ENCODE assay signal across 7 mouse cellular contexts in genomic region chr8:80814087-80814791, GRCm38 (mm10).
DNase-seq lines count a peak whose midpoint lies in the region; ATAC-seq lines count a peak whose summit lies in the region.

No protein-coding gene starts in this region.

- no peaks in the 10 kb centered on the region for H3K9me3 ChIP-seq in lung, embryonic 16.5 days (ENCODE audit: control insufficient read depth, low read length)

- H3K27ac ChIP-seq in lung, embryonic 16.5 days (ENCODE audit: low read length) = no peak overlapping the region

- no peak overlapping the region for H3K4me3 ChIP-seq in lung, embryonic 16.5 days (ENCODE audit: low read length)

- 0 out of 2 replicates have a peak, but pooled peaks cover 2% of the 10 kb centered on the region for H3K36me3 ChIP-seq in lung, embryonic 16.5 days (ENCODE audit: control insufficient read depth, insufficient read depth, low read length)

- intact Hi-C loops in left cerebral cortex, postnatal 4 days (cut with DNase I) = no loop called here

- H3K4me2 ChIP-seq in lung, embryonic 16.5 days (ENCODE audit: low read depth, low read length) = no peak overlapping the region

- DNase-seq in retina, postnatal 1 day = peak; percentile 34
- no peak for DNase-seq in retina, embryonic 14.5 days (ENCODE audit: low spot score)
- DNase-seq in heart, adult 9 months (ENCODE audit: low spot score in 2 of 2) = peak; percentile 66 to 81
- no peak for DNase-seq in left cerebral cortex, postnatal 4 days
- no peak for DNase-seq in layer of hippocampus, postnatal 10 days (ENCODE audit: low spot score in 2 of 2)
- no peak for DNase-seq in kidney, adult 9 months

- H3K27me3 ChIP-seq in lung, embryonic 16.5 days (ENCODE audit: control insufficient read depth, insufficient read depth, low read depth, low read length) = no peaks in the 10 kb centered on the region

- peak; percentile 75 for ATAC-seq in lung, embryonic 16.5 days (ENCODE audit: low read depth)

- no peak overlapping the region for H3K9ac ChIP-seq in lung, embryonic 16.5 days (ENCODE audit: low read length)

- WGBS in lung, embryonic 16.5 days = 22% methylated on average over 13 of the region's 13 CpGs

- H3K4me1 ChIP-seq in lung, embryonic 16.5 days (replicated peaks; ENCODE audit: control insufficient read depth, insufficient read depth, low read length) = peaks cover 32% of the 10 kb centered on the region

Comparison
In these comparisons a context has a peak if more than half of its experiments do, and no peak if none do; other contexts are left out.
1. DNase-seq: peak in retina, postnatal 1 day (single experiment) and heart, adult 9 months (2 of 2); none in retina, embryonic 14.5 days (single experiment), left cerebral cortex, postnatal 4 days (single experiment), layer of hippocampus, postnatal 10 days (0 of 2) and kidney, adult 9 months (single experiment).